Mouse (Mus musculus): ENCODE results near the gene Gm28171. TPM values are rescaled to one million over a fixed set of nuclear protein-coding genes. Genes with fewer than 3 reads are reported as not detected.
"Not testable (repeated sequence)": the region's sequence is repeated elsewhere in the genome, so short reads cannot be mapped to it uniquely, and the experiment has no call there.

Gm28171 gene
- polyA plus RNA-seq (2015; fragmentation: Nextera tagmentation; extraction: Ambion mirVana), result not detected in 2 replicates

- H3K9me3 ChIP-seq (replicated peaks); H3K27me3 ChIP-seq (replicated peaks); H3K36me3 ChIP-seq; H3K4me1 ChIP-seq; H3K4me2 ChIP-seq; H3K4me3 ChIP-seq (replicated peaks); ATAC-seq (ENCODE audit: low FRiP score); H3K27ac ChIP-seq (replicated peaks); H3K9ac ChIP-seq (replicated peaks): not testable (repeated sequence)
- 20% methylated on average over 1 of the region's 1 CpGs for WGBS
These were observed at the start of gene Gm28171 for GRCm38 (mm10) chrY:5793095-5793494. Gene Gm28171 (plus strand): TSS chrY:5793395.

Other genes with a start within 250 kb of the Gm28171 start
- gene Gm21854, start 136.4 kb upstream of the Gm28171 start, polyA plus RNA-seq (2015; fragmentation: Nextera tagmentation; extraction: Ambion mirVana), result not detected in 2 replicates
- gene Gm20914, start 67.4 kb upstream of the Gm28171 start, polyA plus RNA-seq (2015; fragmentation: Nextera tagmentation; extraction: Ambion mirVana), result not detected in 2 replicates
- not detected in 2 replicates for gene Gm21778, start 149.1 kb downstream of the Gm28171 start, polyA plus RNA-seq (2015; fragmentation: Nextera tagmentation; extraction: Ambion mirVana)

Measured in neural tube, embryonic 15.5 days (tissue).